Mouse (Mus musculus): ENCODE measurements around the gene Ocel1. TPM values are rescaled to one million over a fixed set of nuclear protein-coding genes. Genes with fewer than 3 reads are reported as not detected.
A peak's percentile ranks its signal among the peaks of the same experiment; 100 is the strongest.

Ocel1 gene
- total and polyA plus RNA-seq, 3 experiments, result 4.8 to 7.4 (median 7.1) TPM

- TF ChIP-seq SMC3 (IDR thresholded peaks at IDR 0.05; ENCODE audit: low read depth, low read length) (no peak), TCF12 (IDR thresholded peaks at IDR 0.05; ENCODE audit: low read depth, low read length) (peak; percentile 85), USF1 (IDR thresholded peaks at IDR 0.05; ENCODE audit: low read depth, low read length) (no peak), MEF2A (IDR thresholded peaks at IDR 0.05; ENCODE audit: borderline replicate concordance, low read depth, low read length) (no peak), ETS1 (conservative IDR thresholded peaks at IDR 0.05; ENCODE audit: low read depth, low read length) (no peak), CHD1 (IDR thresholded peaks at IDR 0.05; ENCODE audit: low read depth, low read length) (no peak), EP300 (IDR thresholded peaks at IDR 0.05; ENCODE audit: low read length) (no peak), PAX5 (IDR thresholded peaks at IDR 0.05; ENCODE audit: low read length) (no peak), BHLHE40 (IDR thresholded peaks at IDR 0.05; ENCODE audit: low read depth, low read length) (no peak; the same call in 1 of the 2 replicates), CTCF (conservative IDR thresholded peaks at IDR 0.05 in 1 of 2, IDR thresholded peaks at IDR 0.05 in 1 of 2; ENCODE audit: low read depth in 2 of 2, low read length in 2 of 2) (no peak), ZC3H11A (IDR thresholded peaks at IDR 0.05; ENCODE audit: low read depth, low read length) (no peak), GABPA (IDR thresholded peaks at IDR 0.05; ENCODE audit: insufficient replicate concordance, low read depth, low read length) (peak; percentile 38; the same call in 1 of the 2 replicates), MXI1 (IDR thresholded peaks at IDR 0.05; ENCODE audit: low read depth, low read length) (peak; percentile 52; the same call in 1 of the 2 replicates), MAZ (IDR thresholded peaks at IDR 0.05; ENCODE audit: low read depth, low read length) (no peak), UBTF (IDR thresholded peaks at IDR 0.05; ENCODE audit: low read depth, low read length) (no peak), NELFE (IDR thresholded peaks at IDR 0.05; ENCODE audit: low read depth, low read length) (peak; percentile 63; the same call in 1 of the 2 replicates), E2F4 (IDR thresholded peaks at IDR 0.05; ENCODE audit: insufficient replicate concordance, low read depth, low read length) (no peak), ZMIZ1 (IDR thresholded peaks at IDR 0.05; ENCODE audit: low read depth, low read length) (peak; percentile 71; the same call in 1 of the 2 replicates), USF2 (conservative IDR thresholded peaks at IDR 0.05; ENCODE audit: low read depth, low read length) (no peak), SIN3A (IDR thresholded peaks at IDR 0.05; ENCODE audit: low read length) (peak; percentile 68; the same call in 1 of the 2 replicates)
Measured at GRCm38 (mm10) chr8:71396639-71397305, 25.7 kb downstream of the Ocel1 start, which contains the start of gene Babam1 (continued).

GRCm38 (mm10) chr8:71397701-71398100 is 26.6 kb downstream of the Ocel1 start:
- in situ Hi-C loops (cut with MboI; ENCODE audit: low pct_ligation_motif_present, low pct_unique_long_range_greater_than_20kb, low sequenced_read_pairs), result no loop called here

More at GRCm38 (mm10) chr8:71397701-71398100, 26.6 kb downstream of the Ocel1 start:
- Histone ChIP-seq H3K79me2 (replicated peaks; ENCODE audit: control insufficient read depth, extremely low read depth, insufficient read depth, poor library complexity, severe bottlenecking) (peaks cover 6% of the 10 kb centered on the region; the same call in 1 of the 2 replicates), H3K4me1 (ENCODE audit: control insufficient read depth in 1 of 2, insufficient read depth in 2 of 2) (peaks cover 5 to 30% of the 10 kb centered on the region in 2 experiments; a peak in 3 of 4 replicates), H3K4me3 (replicated peaks in 1 of 3; ENCODE audit: low read depth in 2 of 3, low read length in 2 of 3, poor library complexity in 1 of 3) (peak overlapping the region; percentile 74 to 97 (median 89)), H3K9ac (ENCODE audit: insufficient read depth, low read depth) (peak overlapping the region; percentile 87; the same call in 1 of the 2 replicates), H3K27me3 (replicated peaks) (no peaks in the 10 kb centered on the region), H3K36me3 (replicated peaks in 1 of 2; ENCODE audit: control insufficient read depth in 1 of 2, insufficient read depth in 1 of 2, low read length in 1 of 2) (peaks cover 22 to 37% of the 10 kb centered on the region in 2 experiments), H3K9me3 (replicated peaks; ENCODE audit: low read length) (no peaks in the 10 kb centered on the region), H3K27ac (ENCODE audit: insufficient read depth, low read depth) (no peak overlapping the region), H3K4me2 (ENCODE audit: insufficient read depth, low read depth, poor library complexity, severe bottlenecking) (peak overlapping the region; percentile 78)
- no peak for TF ChIP-seq MEF2A (IDR thresholded peaks at IDR 0.05; ENCODE audit: borderline replicate concordance, low read depth, low read length)
- no peak for TF ChIP-seq ZC3H11A (IDR thresholded peaks at IDR 0.05; ENCODE audit: low read depth, low read length)
- no peak for TF ChIP-seq TCF12 (IDR thresholded peaks at IDR 0.05; ENCODE audit: low read depth, low read length)
- no peak for TF ChIP-seq MXI1 (IDR thresholded peaks at IDR 0.05; ENCODE audit: low read depth, low read length)
- no peak for DNase-seq (ENCODE audit: extremely low read depth)
- dilution Hi-C loops (cut with MboI; ENCODE audit: extremely low pct_ligation_motif_present, extremely low pct_unique_long_range_greater_than_20kb, low sequenced_read_pairs), result no loop called here
